Mouse (Mus musculus): ENCODE measurements around the gene 1700037H04Rik. TPM values are rescaled to one million over a fixed set of nuclear protein-coding genes. Genes with fewer than 3 reads are reported as not detected.
"Not testable (repeated sequence)": the region's sequence is repeated elsewhere in the genome, so short reads cannot be mapped to it uniquely, and the experiment has no call there.

The 1700037H04Rik gene
- polyA plus RNA-seq, 1 experiment: 113 TPM

- DNase-seq (ENCODE audit: low read depth): no peak
- TF ChIP-seq POLR2A (IDR thresholded peaks at IDR 0.05; ENCODE audit: borderline replicate concordance, extremely low read depth, insufficient read depth, insufficient read length, poor library complexity, severe bottlenecking) (no peak), CTCF (IDR thresholded peaks at IDR 0.05; ENCODE audit: borderline replicate concordance, extremely low read depth, insufficient read depth, insufficient read length) (no peak)
Measured at GRCm38 (mm10) chr2:131118968-131119574, 40.8 kb downstream of the 1700037H04Rik start.

GRCm38 (mm10) chr2:131105989-131106388 is 53.9 kb downstream of the 1700037H04Rik start:
- TF ChIP-seq CTCF (IDR thresholded peaks at IDR 0.05; ENCODE audit: borderline replicate concordance, extremely low read depth, insufficient read depth, insufficient read length) (no peak), POLR2A (IDR thresholded peaks at IDR 0.05; ENCODE audit: borderline replicate concordance, extremely low read depth, insufficient read depth, insufficient read length, poor library complexity, severe bottlenecking) (no peak)
- no peak for DNase-seq (ENCODE audit: low read depth)

- DNase-seq (ENCODE audit: low read depth): not testable (repeated sequence)
Measured at GRCm38 (mm10) chr2:131105061-131105460, 54.8 kb downstream of the 1700037H04Rik start.

- no peak for DNase-seq (ENCODE audit: low read depth)
- TF ChIP-seq CTCF (IDR thresholded peaks at IDR 0.05; ENCODE audit: borderline replicate concordance, extremely low read depth, insufficient read depth, insufficient read length) (no peak), POLR2A (IDR thresholded peaks at IDR 0.05; ENCODE audit: borderline replicate concordance, extremely low read depth, insufficient read depth, insufficient read length, poor library complexity, severe bottlenecking) (no peak)
Measured at GRCm38 (mm10) chr2:131104021-131104420, 55.9 kb downstream of the 1700037H04Rik start.

- TF ChIP-seq POLR2A (IDR thresholded peaks at IDR 0.05; ENCODE audit: borderline replicate concordance, extremely low read depth, insufficient read depth, insufficient read length, poor library complexity, severe bottlenecking): no peak
- no peak for TF ChIP-seq CTCF (IDR thresholded peaks at IDR 0.05; ENCODE audit: borderline replicate concordance, extremely low read depth, insufficient read depth, insufficient read length)
Measured at GRCm38 (mm10) chr2:131101530-131101929, 58.4 kb downstream of the 1700037H04Rik start.

GRCm38 (mm10) chr2:131097087-131097486 is 62.8 kb downstream of the 1700037H04Rik start:
- TF ChIP-seq POLR2A (IDR thresholded peaks at IDR 0.05; ENCODE audit: borderline replicate concordance, extremely low read depth, insufficient read depth, insufficient read length, poor library complexity, severe bottlenecking) (no peak), CTCF (IDR thresholded peaks at IDR 0.05; ENCODE audit: borderline replicate concordance, extremely low read depth, insufficient read depth, insufficient read length) (no peak)
- no peak for DNase-seq (ENCODE audit: low read depth)

More at GRCm38 (mm10) chr2:131101530-131101929, 58.4 kb downstream of the 1700037H04Rik start:
- no peak for DNase-seq (ENCODE audit: low read depth)

Other genes with a start within 250 kb of the 1700037H04Rik start
- 43.7 and 54.0 TPM in 2 replicates for gene Gfra4, start 117.0 kb downstream of the 1700037H04Rik start, polyA plus RNA-seq (2012; rRNA removed)
- gene Adam33, start 96.3 kb downstream of the 1700037H04Rik start, polyA plus RNA-seq (2012; rRNA removed): 4.9 and 5.4 TPM in 2 replicates
- gene Siglec1, start 73.3 kb downstream of the 1700037H04Rik start, polyA plus RNA-seq (2012; rRNA removed): 0.35 and 0.52 TPM in 2 replicates
- gene Hspa12b, start 32.8 kb downstream of the 1700037H04Rik start, polyA plus RNA-seq (2012; rRNA removed): 8.6 and 10.1 TPM in 2 replicates
- not detected in 2 replicates for gene Gm11037, start 26.6 kb downstream of the 1700037H04Rik start, polyA plus RNA-seq (2012; rRNA removed)
- 71.2 and 89.3 TPM in 2 replicates for gene Cenpb, start 20.0 kb upstream of the 1700037H04Rik start, polyA plus RNA-seq (2012; rRNA removed)
- gene Cdc25b, start 26.9 kb upstream of the 1700037H04Rik start, polyA plus RNA-seq (2012; rRNA removed): 41.4 and 54.8 TPM in 2 replicates
- gene Spef1, start 27.2 kb upstream of the 1700037H04Rik start, polyA plus RNA-seq (2012; rRNA removed): 35.4 and 36.4 TPM in 2 replicates
- 34.9 and 45.3 TPM in 2 replicates for gene Ap5s1, start 47.0 kb upstream of the 1700037H04Rik start, polyA plus RNA-seq (2012; rRNA removed)
- gene Mavs, start 74.0 kb upstream of the 1700037H04Rik start, polyA plus RNA-seq (2012; rRNA removed): 9.3 and 10.4 TPM in 2 replicates
- 32.1 and 36.3 TPM in 2 replicates for gene Pank2, start 102.4 kb upstream of the 1700037H04Rik start, polyA plus RNA-seq (2012; rRNA removed)
- 36.2 and 41.0 TPM in 2 replicates for gene Rnf24, start 192.8 kb upstream of the 1700037H04Rik start, polyA plus RNA-seq (2012; rRNA removed)

All from brain, embryonic 14.5 days (tissue).